Comparison of ENCODE assay signal across 19 mouse cellular contexts in genomic region chr7:57312018-57312417, GRCm38 (mm10).
DNase-seq lines count a peak whose midpoint lies in the region; ATAC-seq and TF ChIP-seq lines count a peak whose summit lies in the region.
"Had no signal": no experiment of that assay in that cellular context is flagged by ENCODE, and none has a peak within 500 bp of the region (broad histone marks: within the 10 kb centered on the region; RNA-seq: fewer than 3 reads in every experiment).

No protein-coding gene starts in this region.

- no peaks in the 10 kb centered on the region for H3K36me3 ChIP-seq in lung, embryonic 14.5 days (ENCODE audit: insufficient read depth)
- H3K36me3 ChIP-seq in lung, postnatal 0 days (ENCODE audit: insufficient read depth, low read length): no peaks in the 10 kb centered on the region
- no peaks in the 10 kb centered on the region for H3K36me3 ChIP-seq in heart, postnatal 0 days (replicated peaks; ENCODE audit: control insufficient read depth, insufficient read depth, low read length)
- H3K36me3 ChIP-seq in kidney, embryonic 14.5 days (ENCODE audit: control insufficient read depth, insufficient read depth, low read length): no peaks in the 10 kb centered on the region
- H3K36me3 ChIP-seq: embryonic facial prominence, embryonic 13.5 days; forebrain, embryonic 12.5 days; hindbrain, embryonic 13.5 days had no signal

- no peak for TF ChIP-seq CTCF in lung, embryonic 14.5 days (IDR thresholded peaks at IDR 0.05; ENCODE audit: low read depth)
- no peak for TF ChIP-seq CTCF in lung, postnatal 0 days (IDR thresholded peaks at IDR 0.05)
- no peak for TF ChIP-seq CTCF in heart, postnatal 0 days (IDR thresholded peaks at IDR 0.05; ENCODE audit: low read depth)

- no peak for TF ChIP-seq EP300 in lung, postnatal 0 days (IDR thresholded peaks at IDR 0.05)
- TF ChIP-seq EP300 in heart, postnatal 0 days (IDR thresholded peaks at IDR 0.05; ENCODE audit: low read depth): 0 out of 2 replicates have a peak, but pooled peaks have one; percentile 28

- no peak overlapping the region for H3K9ac ChIP-seq in lung, embryonic 14.5 days
- H3K9ac ChIP-seq in lung, postnatal 0 days (replicated peaks; ENCODE audit: low read depth): no peak overlapping the region
- H3K9ac ChIP-seq in heart, postnatal 0 days (replicated peaks; ENCODE audit: low read depth, low read length): no peak overlapping the region
- no peak overlapping the region for H3K9ac ChIP-seq in kidney, embryonic 14.5 days (ENCODE audit: low read depth, low read length)
- H3K9ac ChIP-seq: embryonic facial prominence, embryonic 13.5 days; forebrain, embryonic 12.5 days; hindbrain, embryonic 13.5 days had no signal

- WGBS in lung, embryonic 14.5 days: 78% methylated on average over 2 of the region's 2 CpGs
- 74% methylated on average over 2 of the region's 2 CpGs for WGBS in lung, postnatal 0 days
- WGBS in heart, postnatal 0 days: 54% methylated on average over 2 of the region's 2 CpGs
- WGBS in kidney, embryonic 14.5 days: 84% methylated on average over 2 of the region's 2 CpGs

- DNase-seq in heart, adult 9 months (ENCODE audit: low spot score in 2 of 2): peak; percentile 16 to 43
- DNase-seq in heart, adult 11 months: no peak
- DNase-seq in lung, embryonic 14.5 days: peak; percentile 1
- no peak for DNase-seq in lung, postnatal 0 days (ENCODE audit: low spot score)
- DNase-seq in heart, postnatal 0 days (ENCODE audit: low spot score): peak; percentile 73
- DNase-seq in thymus, postnatal 4 days: no peak
- DNase-seq: adrenal gland, adult 2 months; adrenal gland, postnatal 25 days; cerebellum, adult 18-20 months; cerebellum, adult 9-11 months; cerebellum, postnatal 36 days; gastrocnemius, postnatal 10 days; kidney, adult 18-20 months had no signal

- no peaks in the 10 kb centered on the region for H3K4me1 ChIP-seq in lung, embryonic 14.5 days (ENCODE audit: insufficient read depth)
- H3K4me1 ChIP-seq in lung, postnatal 0 days (ENCODE audit: insufficient read depth, low read depth, low read length): no peaks in the 10 kb centered on the region
- no peaks in the 10 kb centered on the region for H3K4me1 ChIP-seq in heart, postnatal 0 days (ENCODE audit: control insufficient read depth, insufficient read depth)
- H3K4me1 ChIP-seq in kidney, embryonic 14.5 days (ENCODE audit: control insufficient read depth, insufficient read depth, low read length): no peaks in the 10 kb centered on the region
- H3K4me1 ChIP-seq: embryonic facial prominence, embryonic 13.5 days; forebrain, embryonic 12.5 days; hindbrain, embryonic 13.5 days had no signal

- no peaks in the 10 kb centered on the region for H3K9me3 ChIP-seq in lung, embryonic 14.5 days (ENCODE audit: low read depth, low read length)
- no peaks in the 10 kb centered on the region for H3K9me3 ChIP-seq in lung, postnatal 0 days (ENCODE audit: low read length)
- H3K9me3 ChIP-seq in heart, postnatal 0 days (replicated peaks; ENCODE audit: control insufficient read depth, low read length): no peaks in the 10 kb centered on the region
- no peaks in the 10 kb centered on the region for H3K9me3 ChIP-seq in kidney, embryonic 14.5 days (ENCODE audit: control insufficient read depth, low read length)
- H3K9me3 ChIP-seq: embryonic facial prominence, embryonic 13.5 days; forebrain, embryonic 12.5 days; hindbrain, embryonic 13.5 days had no signal

- no peak overlapping the region for H3K27ac ChIP-seq in lung, embryonic 14.5 days (ENCODE audit: low read depth)
- no peak overlapping the region for H3K27ac ChIP-seq in lung, postnatal 0 days (ENCODE audit: low read length)
- peak overlapping the region; percentile 79; the same call in 1 of the 2 replicates for H3K27ac ChIP-seq in heart, postnatal 0 days (ENCODE audit: low read depth)
- H3K27ac ChIP-seq in kidney, embryonic 14.5 days (ENCODE audit: low read depth, low read length): no peak overlapping the region
- H3K27ac ChIP-seq: embryonic facial prominence, embryonic 13.5 days; forebrain, embryonic 12.5 days; hindbrain, embryonic 13.5 days; hindbrain, postnatal 0 days had no signal

- H3K4me3 ChIP-seq in lung, embryonic 14.5 days (ENCODE audit: low read depth, low read length): no peak overlapping the region
- H3K4me3 ChIP-seq in lung, postnatal 0 days (ENCODE audit: low read depth, low read length): no peak overlapping the region
- no peak overlapping the region for H3K4me3 ChIP-seq in heart, postnatal 0 days (ENCODE audit: low read depth, low read length)
- H3K4me3 ChIP-seq in kidney, embryonic 14.5 days (ENCODE audit: low read length): no peak overlapping the region
- H3K4me3 ChIP-seq: embryonic facial prominence, embryonic 13.5 days; forebrain, embryonic 12.5 days; hindbrain, embryonic 13.5 days had no signal

- H3K27me3 ChIP-seq in lung, embryonic 14.5 days (ENCODE audit: insufficient read depth, low read length): no peaks in the 10 kb centered on the region
- no peaks in the 10 kb centered on the region for H3K27me3 ChIP-seq in lung, postnatal 0 days (replicated peaks; ENCODE audit: insufficient read depth, low read length)
- H3K27me3 ChIP-seq in heart, postnatal 0 days (ENCODE audit: control insufficient read depth, insufficient read depth, low read length): no peaks in the 10 kb centered on the region
- H3K27me3 ChIP-seq in kidney, embryonic 14.5 days (ENCODE audit: control insufficient read depth, insufficient read depth, low read length): no peaks in the 10 kb centered on the region
- H3K27me3 ChIP-seq: embryonic facial prominence, embryonic 13.5 days; forebrain, embryonic 12.5 days; hindbrain, embryonic 13.5 days had no signal

- ATAC-seq in lung, embryonic 14.5 days (ENCODE audit: insufficient read depth): no peak
- ATAC-seq in lung, postnatal 0 days: no peak
- ATAC-seq in heart, postnatal 0 days (ENCODE audit: insufficient read depth, low read depth): peak; percentile 85
- no peak for ATAC-seq in kidney, embryonic 14.5 days (ENCODE audit: low FRiP score, low TSS enrichment)
- ATAC-seq: forebrain, embryonic 16.5 days; hindbrain, postnatal 0 days had no signal

- no peak overlapping the region for H3K4me2 ChIP-seq in lung, embryonic 14.5 days
- H3K4me2 ChIP-seq in lung, postnatal 0 days (replicated peaks; ENCODE audit: low read depth, low read length): no peak overlapping the region
- H3K4me2 ChIP-seq in heart, postnatal 0 days (ENCODE audit: low read depth, low read length): no peak overlapping the region
- no peak overlapping the region for H3K4me2 ChIP-seq in kidney, embryonic 14.5 days (replicated peaks; ENCODE audit: low read depth, low read length)
- H3K4me2 ChIP-seq: embryonic facial prominence, embryonic 13.5 days; forebrain, embryonic 12.5 days; hindbrain, embryonic 13.5 days had no signal

Comparison
In these comparisons a context has a peak if more than half of its experiments do, and no peak if none do; other contexts are left out.
1. DNase-seq: peak in heart, adult 9 months (2 of 2), lung, embryonic 14.5 days (single experiment) and heart, postnatal 0 days (single experiment); none in heart, adult 11 months (single experiment), lung, postnatal 0 days (single experiment) and thymus, postnatal 4 days (single experiment).